Mouse (Mus musculus): ENCODE data around the gene Fgf15. TPM values are rescaled to one million over a fixed set of nuclear protein-coding genes. Genes with fewer than 3 reads are reported as not detected.

Gene Fgf15
- polyA plus RNA-seq (2014; fragmentation: Illumina TruSeq; extraction: RNeasy Lipid Tissue Mini Kit (QIAGEN cat#74804); ENCODE audit: low read depth, low replicate concordance): not detected

GRCm38 (mm10) chr7:144896294-144897218, at the start of gene Fgf15:
Gene Fgf15, plus strand, starts transcription at chr7:144896531.

DNA sequence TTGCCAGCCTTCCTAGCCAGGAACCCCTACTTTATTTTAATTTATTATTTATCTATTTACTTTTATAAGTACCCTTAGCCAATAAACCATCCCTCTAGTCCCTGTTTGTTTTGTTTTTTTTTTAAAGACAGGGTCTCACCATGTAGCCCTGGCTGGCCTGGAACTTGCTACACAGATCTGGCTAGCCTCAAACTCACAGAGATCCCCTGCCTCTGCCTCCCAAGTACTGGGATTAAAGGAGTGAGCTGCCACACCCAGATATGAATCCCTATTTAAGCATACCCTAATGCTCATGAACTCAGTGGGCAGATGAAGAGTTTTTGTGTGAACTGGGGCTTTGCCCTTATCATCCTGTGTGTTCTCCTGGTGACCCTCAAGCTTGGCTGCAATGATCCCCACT, 49.3 kb upstream of the Fgf15 start, which contains the start of gene Fgf4:
Gene Fgf4, plus strand, starts transcription at position 301 of the 400 bp plus-strand sequence.

DNA sequence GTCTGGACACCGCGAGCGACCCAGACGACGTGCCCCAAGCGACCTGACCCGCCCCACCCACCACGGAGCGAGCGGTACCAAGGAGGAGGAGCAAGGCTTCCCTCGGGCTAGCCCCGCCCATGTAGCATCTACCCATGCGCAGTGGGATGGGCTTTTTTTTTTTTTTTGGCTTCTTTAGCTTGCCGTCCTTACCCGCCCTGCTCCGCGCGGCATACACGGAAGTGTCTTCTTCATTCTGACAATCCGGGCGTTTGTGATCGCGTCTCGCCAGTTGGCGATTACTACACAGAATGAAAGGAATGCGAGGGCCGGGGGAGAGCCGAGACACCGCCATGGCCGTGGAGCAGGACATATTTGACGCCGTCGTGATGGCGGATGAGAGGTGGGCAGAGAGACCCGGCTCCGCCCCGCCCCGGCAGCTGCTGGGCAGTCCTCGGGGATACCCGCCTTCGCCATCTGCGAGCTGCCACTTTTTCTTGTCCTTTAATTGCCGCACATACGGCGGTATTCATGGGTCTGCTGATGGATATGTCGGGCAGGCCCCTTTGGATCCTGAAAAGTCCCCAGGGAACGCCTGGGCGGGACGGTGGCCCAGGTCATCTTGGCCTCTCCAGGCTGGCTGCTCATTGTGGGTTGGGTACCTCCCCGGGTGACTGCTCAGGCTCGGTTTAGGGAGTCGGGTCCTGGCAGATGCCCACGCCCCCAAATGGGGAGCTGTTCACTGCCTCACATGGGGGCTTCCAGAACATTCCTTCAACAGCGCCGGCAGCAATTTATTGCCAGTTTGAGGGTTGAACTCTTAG, 18.8 kb downstream of the Fgf15 start, which contains the start of gene LTO1:
Gene LTO1, plus strand, starts transcription at position 153 of the 803 bp plus-strand sequence.

GRCm38 (mm10) chr7:144939344-144940002, 43.1 kb downstream of the Fgf15 start, which contains the start of gene Ccnd1:
Gene Ccnd1, minus strand, starts transcription at chr7:144939925.

Other genes with a start within 250 kb of the Fgf15 start
- 68.4 TPM for gene Ano1, start 144.6 kb upstream of the Fgf15 start, polyA plus RNA-seq (2014; fragmentation: Illumina TruSeq; extraction: RNeasy Lipid Tissue Mini Kit (QIAGEN cat#74804); ENCODE audit: low read depth, low replicate concordance)
- not detected for gene Fgf3, start 58.4 kb upstream of the Fgf15 start, polyA plus RNA-seq (2014; fragmentation: Illumina TruSeq; extraction: RNeasy Lipid Tissue Mini Kit (QIAGEN cat#74804); ENCODE audit: low read depth, low replicate concordance)
- 0.28 TPM for gene Fgf4, start 49.2 kb upstream of the Fgf15 start, polyA plus RNA-seq (2014; fragmentation: Illumina TruSeq; extraction: RNeasy Lipid Tissue Mini Kit (QIAGEN cat#74804); ENCODE audit: low read depth, low replicate concordance)
- 7.0 TPM for gene LTO1, start 18.6 kb downstream of the Fgf15 start, polyA plus RNA-seq (2014; fragmentation: Illumina TruSeq; extraction: RNeasy Lipid Tissue Mini Kit (QIAGEN cat#74804); ENCODE audit: low read depth, low replicate concordance)
- 42.6 TPM for gene Ccnd1, start 43.4 kb downstream of the Fgf15 start, polyA plus RNA-seq (2014; fragmentation: Illumina TruSeq; extraction: RNeasy Lipid Tissue Mini Kit (QIAGEN cat#74804); ENCODE audit: low read depth, low replicate concordance)